Mouse (Mus musculus) midbrain, embryonic 13.5 days (tissue): ENCODE results near the gene Rai1. TPM values are rescaled to one million over a fixed set of nuclear protein-coding genes. Genes with fewer than 3 reads are reported as not detected.

Experiments used
- ATAC-seq: fragments of 200-750 bp; cut with Nextera tagmentation; 2 replicates; pipeline ENCODE4 v1.8.0; 2017; ENCODE audit warnings: mild to moderate bottlenecking, moderate TSS enrichment, moderate library complexity
- H3K27ac ChIP-seq: fragments of 300-500 bp; sonication (generic); 2 replicates; pipeline ENCODE4 v1.5.1; 2015; ENCODE audit warnings: inconsistent platforms, mild to moderate bottlenecking, moderate library complexity
- H3K27me3 ChIP-seq: fragments of 300-500 bp; sonication (generic); 2 replicates; pipeline ENCODE4 v1.6.1; 2015; ENCODE audit warnings: mild to moderate bottlenecking, inconsistent platforms
- H3K36me3 ChIP-seq: fragments of 300-500 bp; sonication (generic); 2 replicates; pipeline ENCODE4 v1.6.1; 2015; ENCODE audit warnings: mild to moderate bottlenecking, inconsistent platforms
- H3K4me1 ChIP-seq: fragments of 300-500 bp; sonication (generic); replicated peaks from 2 replicates; pipeline ENCODE4 v1.6.1; 2015; ENCODE audit warnings: inconsistent platforms
- H3K4me2 ChIP-seq: fragments of 300-500 bp; sonication (generic); replicated peaks from 2 replicates; pipeline ENCODE4 v1.6.1; 2015; ENCODE audit warnings: moderate library complexity, mild to moderate bottlenecking, inconsistent platforms
- H3K4me3 ChIP-seq: fragments of 300-500 bp; sonication (generic); replicated peaks from 2 replicates; pipeline ENCODE4 v1.5.1; 2015; ENCODE audit warnings: mild to moderate bottlenecking, inconsistent platforms
- H3K9ac ChIP-seq: fragments of 300-500 bp; sonication (generic); replicated peaks from 2 replicates; pipeline ENCODE4 v1.6.1; 2015; ENCODE audit warnings: mild to moderate bottlenecking, inconsistent platforms
- H3K9me3 ChIP-seq: fragments of 300-500 bp; sonication (generic); 2 replicates; pipeline ENCODE4 v1.6.1; 2016; ENCODE audit warnings: mild to moderate bottlenecking, inconsistent platforms
- WGBS: fragments of 180-500 bp; shearing (Covaris S2); methylation state at CpG from one replicate; pipeline ENCODE4 v1.1.7; 2015; 5-methylcytosine and 5-hydroxymethylcytosine counted together
- polyA plus RNA-seq: library from polyadenylated mRNA; unstranded; fragments of >200 nt; fragmentation: Nextera tagmentation; extraction: Ambion mirVana; gene quantifications from 2 replicates; pipeline ENCODE4 v1.2.1, GENCODE M21; 2015

Gene Rai1
- polyA plus RNA-seq, 1 experiment from 2014 or later: 32.7 TPM

GRCm38 (mm10) chr11:60175371-60176181 is 70.8 kb downstream of the Rai1 start:
- Histone ChIP-seq H3K27ac (peak overlapping the region; percentile 99), H3K4me3 (peak overlapping the region; percentile 70), H3K36me3 (no peaks in the 10 kb centered on the region), H3K27me3 (no peaks in the 10 kb centered on the region), H3K9me3 (no peaks in the 10 kb centered on the region), H3K4me1 (peaks cover 81% of the 10 kb centered on the region), H3K9ac (peak overlapping the region; percentile 93), H3K4me2 (peak overlapping the region; percentile 99)
- peak; percentile 65 for ATAC-seq
- under 1% methylated on average over 63 of the region's 66 CpGs for WGBS

- ATAC-seq: peak; percentile 56
- Histone ChIP-seq H3K9me3 (no peaks in the 10 kb centered on the region), H3K27ac (peak overlapping the region; percentile 99), H3K9ac (peak overlapping the region; percentile 93), H3K4me1 (peaks cover 85% of the 10 kb centered on the region), H3K4me2 (peak overlapping the region; percentile 99), H3K4me3 (peak overlapping the region; percentile 70), H3K36me3 (no peaks in the 10 kb centered on the region), H3K27me3 (no peaks in the 10 kb centered on the region)
- WGBS: under 1% methylated on average over 63 of the region's 71 CpGs
Observed at GRCm38 (mm10) chr11:60176182-60176974, 71.6 kb downstream of the Rai1 start.

DNA sequence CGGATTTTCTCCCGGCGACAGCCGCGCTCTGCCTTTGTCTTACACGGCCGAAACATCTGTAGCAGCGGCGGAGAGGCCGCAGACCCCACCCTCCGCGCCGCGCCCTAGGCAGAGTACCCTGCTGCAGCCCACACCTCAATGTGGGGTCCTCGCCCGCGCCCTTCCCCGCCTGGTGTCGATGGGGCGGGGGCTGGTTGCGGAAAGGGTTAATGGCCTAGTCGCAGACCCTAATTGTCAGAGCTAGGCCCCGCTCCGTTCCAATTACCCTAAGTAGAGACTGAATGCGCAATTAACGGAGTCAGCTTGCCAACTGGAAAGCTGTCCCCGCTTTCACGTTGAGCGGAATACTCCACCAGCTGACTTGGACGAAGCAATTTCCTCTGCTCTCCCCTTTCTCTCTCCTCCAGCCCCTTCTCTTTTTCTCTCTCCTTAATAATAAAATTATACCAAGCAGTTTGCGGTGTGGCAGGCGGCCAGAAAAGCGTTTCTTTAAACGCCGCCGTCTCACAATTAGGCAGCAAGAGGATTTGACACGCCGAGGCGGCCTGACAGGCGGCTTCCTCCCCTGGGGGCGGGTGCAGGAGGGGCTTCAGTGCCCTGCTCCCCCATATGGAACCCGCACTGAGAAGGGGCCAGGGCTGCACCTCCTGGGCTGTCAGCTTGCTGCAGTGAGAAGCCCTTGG is 72.3 kb downstream of the Rai1 start:
- Histone ChIP-seq H3K36me3 (no peaks in the 10 kb centered on the region), H3K4me3 (peak overlapping the region; percentile 70), H3K4me1 (peaks cover 87% of the 10 kb centered on the region), H3K9ac (peak overlapping the region; percentile 93), H3K27me3 (no peaks in the 10 kb centered on the region), H3K27ac (peak overlapping the region; percentile 99), H3K4me2 (peak overlapping the region; percentile 99), H3K9me3 (no peaks in the 10 kb centered on the region)
- WGBS: under 1% methylated on average over 42 of the region's 42 CpGs
- peak; percentile 77 for ATAC-seq

- Histone ChIP-seq H3K9ac (peak overlapping the region; percentile 93), H3K4me2 (peak overlapping the region; percentile 99), H3K4me3 (peak overlapping the region; percentile 70), H3K27me3 (no peaks in the 10 kb centered on the region), H3K9me3 (no peaks in the 10 kb centered on the region), H3K27ac (peak overlapping the region; percentile 99), H3K36me3 (no peaks in the 10 kb centered on the region), H3K4me1 (peaks cover 91% of the 10 kb centered on the region)
- 57% methylated on average over 6 of the region's 6 CpGs for WGBS
- ATAC-seq: no peak
Observed at GRCm38 (mm10) chr11:60178005-60178404, 73.2 kb downstream of the Rai1 start.

GRCm38 (mm10) chr11:60178506-60178905 is 73.7 kb downstream of the Rai1 start:
- peaks cover 91% of the 10 kb centered on the region for H3K4me1 ChIP-seq
- no peak for ATAC-seq
- H3K9ac ChIP-seq: 0 out of 2 replicates have a peak overlapping the region, but pooled peaks have one; percentile 93
- H3K27ac ChIP-seq: peak overlapping the region; percentile 99
- no peaks in the 10 kb centered on the region for H3K27me3 ChIP-seq
- no peak overlapping the region for H3K4me3 ChIP-seq
- H3K36me3 ChIP-seq: no peaks in the 10 kb centered on the region
- H3K4me2 ChIP-seq: peak overlapping the region; percentile 99
- no peaks in the 10 kb centered on the region for H3K9me3 ChIP-seq

- Histone ChIP-seq H3K9ac (peak overlapping the region; percentile 56), H3K4me2 (peak overlapping the region; percentile 19; the same call in 1 of the 2 replicates), H3K27me3 (no peaks in the 10 kb centered on the region), H3K27ac (peak overlapping the region; percentile 90), H3K9me3 (no peaks in the 10 kb centered on the region), H3K4me3 (no peak overlapping the region), H3K4me1 (peaks cover 90% of the 10 kb centered on the region), H3K36me3 (peaks cover 21% of the 10 kb centered on the region)
- ATAC-seq: no peak
- WGBS: 79% methylated on average over 12 of the region's 12 CpGs
Observed at GRCm38 (mm10) chr11:60182116-60182670, 77.4 kb downstream of the Rai1 start.

- no peaks in the 10 kb centered on the region for H3K9me3 ChIP-seq
- WGBS: 37% methylated on average over 2 of the region's 2 CpGs
- H3K27ac ChIP-seq: peak overlapping the region; percentile 90
- H3K4me2 ChIP-seq: peak overlapping the region; percentile 19; the same call in 1 of the 2 replicates
- H3K36me3 ChIP-seq: peaks cover 27% of the 10 kb centered on the region
- H3K4me3 ChIP-seq: no peak overlapping the region
- ATAC-seq: no peak
- H3K4me1 ChIP-seq: peaks cover 85% of the 10 kb centered on the region
- no peaks in the 10 kb centered on the region for H3K27me3 ChIP-seq
- peak overlapping the region; percentile 56 for H3K9ac ChIP-seq
Observed at GRCm38 (mm10) chr11:60182741-60183140, 77.9 kb downstream of the Rai1 start.

DNA sequence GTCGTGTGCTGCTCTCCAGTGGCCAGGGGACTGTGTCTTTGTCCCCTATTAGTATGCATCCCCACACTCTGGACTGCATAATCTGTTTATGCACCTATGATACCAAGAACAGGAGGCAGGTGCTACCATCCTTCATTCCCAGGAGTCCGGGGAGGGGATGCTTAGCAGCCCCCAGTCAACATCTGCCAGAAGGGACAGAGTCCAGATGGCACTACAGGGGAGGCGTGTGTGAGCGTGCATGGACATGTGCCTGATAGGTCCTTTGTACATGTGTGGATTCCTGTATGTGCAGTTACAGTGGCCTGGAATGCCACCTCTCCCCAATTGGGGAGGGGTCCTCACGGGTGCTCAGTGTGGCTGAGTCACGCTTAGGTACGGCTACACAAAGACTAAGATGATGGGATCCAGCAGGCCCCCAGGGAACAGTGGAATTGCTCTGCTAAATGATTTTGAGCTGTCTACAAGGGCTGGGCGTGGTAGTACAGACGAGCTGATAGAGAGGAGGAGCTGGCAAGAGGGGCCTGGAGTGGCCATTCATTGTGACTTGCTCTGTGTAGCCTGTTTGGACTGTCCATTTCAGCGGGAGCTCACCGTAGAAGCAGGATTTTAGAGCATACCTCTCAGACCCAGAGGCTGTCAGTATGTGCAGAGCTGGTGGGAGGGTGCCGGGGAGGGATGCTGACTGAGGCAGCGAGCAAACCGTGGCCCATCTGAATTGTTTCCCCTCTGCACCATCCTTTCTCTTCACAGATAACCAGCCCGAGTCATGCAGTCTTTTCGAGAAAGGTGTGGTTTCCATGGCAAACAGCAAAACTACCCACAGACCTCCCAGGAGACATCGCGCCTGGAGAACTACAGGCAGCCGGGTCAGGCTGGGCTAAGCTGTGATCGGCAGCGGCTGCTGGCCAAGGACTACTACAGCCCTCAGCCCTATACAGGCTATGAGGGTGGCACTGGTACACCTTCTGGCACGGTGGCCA is 79.8 kb downstream of the Rai1 start:
- WGBS: 28% methylated on average over 22 of the region's 22 CpGs
- Histone ChIP-seq H3K4me2 (peak overlapping the region; percentile 25), H3K4me3 (no peak overlapping the region), H3K27me3 (no peaks in the 10 kb centered on the region), H3K9me3 (no peaks in the 10 kb centered on the region), H3K9ac (peak overlapping the region; percentile 56), H3K27ac (peak overlapping the region; percentile 90), H3K4me1 (peaks cover 70% of the 10 kb centered on the region), H3K36me3 (peaks cover 46% of the 10 kb centered on the region)
- ATAC-seq: peak; percentile 29

DNA sequence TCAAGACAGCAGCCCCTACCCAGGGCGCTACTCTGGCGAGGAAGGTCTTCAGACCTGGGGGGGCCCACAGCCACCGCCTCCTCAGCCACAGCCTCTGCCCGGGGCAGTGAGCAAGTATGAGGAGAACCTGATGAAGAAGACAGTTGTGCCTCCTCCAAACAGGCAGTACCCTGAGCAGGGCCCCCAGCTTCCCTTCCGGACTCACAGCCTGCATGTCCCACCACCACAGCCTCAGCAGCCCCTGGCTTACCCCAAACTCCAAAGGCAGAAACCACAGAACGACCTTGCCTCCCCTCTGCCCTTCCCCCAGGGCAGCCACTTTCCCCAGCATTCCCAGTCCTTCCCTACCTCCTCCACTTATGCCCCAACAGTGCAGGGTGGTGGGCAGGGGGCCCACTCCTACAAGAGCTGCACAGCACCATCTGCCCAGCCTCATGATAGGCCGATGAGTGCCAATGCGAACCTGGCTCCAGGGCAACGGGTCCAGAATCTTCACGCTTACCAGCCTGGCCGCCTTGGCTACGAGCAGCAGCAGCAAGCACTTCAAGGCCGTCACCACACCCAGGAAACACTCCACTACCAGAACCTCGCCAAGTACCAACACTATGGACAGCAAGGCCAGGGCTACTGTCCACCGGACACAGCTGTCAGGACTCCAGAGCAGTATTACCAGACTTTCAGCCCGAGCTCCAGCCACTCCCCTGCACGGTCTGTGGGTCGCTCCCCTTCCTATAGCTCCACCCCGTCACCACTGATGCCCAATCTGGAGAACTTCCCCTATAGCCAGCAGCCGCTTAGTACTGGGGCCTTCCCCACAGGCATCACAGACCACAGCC is 80.8 kb downstream of the Rai1 start:
- Histone ChIP-seq H3K4me1 (peaks cover 68% of the 10 kb centered on the region), H3K27ac (peak overlapping the region; percentile 90), H3K4me3 (no peak overlapping the region), H3K4me2 (no peak overlapping the region), H3K9me3 (no peaks in the 10 kb centered on the region), H3K27me3 (no peaks in the 10 kb centered on the region), H3K36me3 (peaks cover 55% of the 10 kb centered on the region), H3K9ac (peak overlapping the region; percentile 56)
- WGBS: 83% methylated on average over 20 of the region's 20 CpGs
- ATAC-seq: no peak

GRCm38 (mm10) chr11:60187070-60187469 is 82.3 kb downstream of the Rai1 start:
- 92% methylated on average over 11 of the region's 11 CpGs for WGBS
- Histone ChIP-seq H3K4me3 (no peak overlapping the region), H3K4me1 (peaks cover 53% of the 10 kb centered on the region), H3K36me3 (peaks cover 70% of the 10 kb centered on the region), H3K9me3 (no peaks in the 10 kb centered on the region), H3K9ac (no peak overlapping the region), H3K4me2 (no peak overlapping the region), H3K27ac (no peak overlapping the region), H3K27me3 (no peaks in the 10 kb centered on the region)
- ATAC-seq: no peak
